Mouse (Mus musculus) thymus, postnatal 25 days (tissue): Measurements from ENCODE around the gene P3h1.

Experiments used
- DNase-seq: peaks from one replicate; pipeline ENCODE4 v3.0.0; 2022

P3h1 gene

DNA sequence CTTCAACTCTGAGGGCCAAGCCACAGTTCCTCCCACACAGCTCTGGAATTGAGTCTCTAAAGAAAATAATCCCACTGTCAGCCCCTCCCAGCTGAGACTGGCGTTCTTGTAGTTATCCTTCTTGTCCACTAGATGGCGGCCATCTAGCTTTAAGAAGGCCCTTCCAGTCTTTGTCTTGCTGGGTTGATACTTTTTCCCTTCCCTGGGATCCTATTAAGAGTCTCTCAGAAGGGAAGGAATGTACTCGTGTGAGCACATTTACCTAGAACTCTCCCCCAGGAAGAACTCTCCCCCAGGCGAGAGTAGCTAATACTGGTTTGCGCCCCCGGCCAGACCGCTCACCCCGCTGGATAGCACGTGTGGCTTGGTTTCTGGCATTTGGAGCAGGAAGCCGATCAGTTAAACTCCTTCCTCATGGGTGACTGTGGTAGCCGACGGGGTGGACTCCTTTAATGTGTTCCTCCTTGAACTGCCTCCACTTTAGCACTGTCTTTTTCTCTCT, 6.5 kb downstream of the P3h1 start:
- peak; percentile 31 for DNase-seq

DNA sequence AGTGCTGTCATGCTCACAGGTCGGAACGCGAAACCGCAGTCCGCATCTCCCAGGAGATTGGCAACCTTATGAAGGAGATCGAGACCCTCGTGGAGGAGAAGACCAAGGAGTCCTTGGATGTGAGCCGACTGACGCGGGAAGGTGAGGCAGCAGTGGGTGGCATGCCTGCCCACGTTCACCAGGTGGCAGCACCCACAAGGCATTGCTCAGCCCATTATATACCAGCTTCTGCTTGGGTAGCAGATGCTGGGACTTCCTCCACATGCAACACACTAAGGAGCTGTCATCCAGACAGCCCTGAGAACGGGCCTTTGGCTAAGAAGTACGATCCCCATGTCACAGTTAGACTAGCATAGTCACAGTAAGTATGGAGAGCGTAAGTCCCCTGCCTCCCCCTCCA, 8.9 kb downstream of the P3h1 start:
- DNase-seq = peak; percentile 52

DNA sequence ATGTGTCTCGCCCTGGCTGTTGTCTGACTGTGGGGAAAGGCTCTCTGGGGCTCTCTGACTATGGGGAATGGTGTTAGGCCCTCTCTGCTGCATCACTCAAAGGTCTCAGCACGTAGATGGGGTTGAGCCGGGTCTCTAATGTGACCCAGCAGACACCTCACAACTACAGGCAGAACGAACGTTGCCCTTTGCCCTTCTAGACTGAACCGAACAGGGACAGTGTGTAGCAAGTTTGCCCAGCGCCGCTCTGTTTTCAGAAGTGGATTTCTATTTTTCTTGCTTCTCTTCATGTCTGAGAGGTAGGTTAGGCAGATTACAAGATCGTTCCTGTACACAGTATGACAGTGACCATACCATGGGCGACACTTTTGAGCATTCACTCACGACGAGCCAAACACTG, 9.9 kb downstream of the P3h1 start:
- DNase-seq = no peak

DNA sequence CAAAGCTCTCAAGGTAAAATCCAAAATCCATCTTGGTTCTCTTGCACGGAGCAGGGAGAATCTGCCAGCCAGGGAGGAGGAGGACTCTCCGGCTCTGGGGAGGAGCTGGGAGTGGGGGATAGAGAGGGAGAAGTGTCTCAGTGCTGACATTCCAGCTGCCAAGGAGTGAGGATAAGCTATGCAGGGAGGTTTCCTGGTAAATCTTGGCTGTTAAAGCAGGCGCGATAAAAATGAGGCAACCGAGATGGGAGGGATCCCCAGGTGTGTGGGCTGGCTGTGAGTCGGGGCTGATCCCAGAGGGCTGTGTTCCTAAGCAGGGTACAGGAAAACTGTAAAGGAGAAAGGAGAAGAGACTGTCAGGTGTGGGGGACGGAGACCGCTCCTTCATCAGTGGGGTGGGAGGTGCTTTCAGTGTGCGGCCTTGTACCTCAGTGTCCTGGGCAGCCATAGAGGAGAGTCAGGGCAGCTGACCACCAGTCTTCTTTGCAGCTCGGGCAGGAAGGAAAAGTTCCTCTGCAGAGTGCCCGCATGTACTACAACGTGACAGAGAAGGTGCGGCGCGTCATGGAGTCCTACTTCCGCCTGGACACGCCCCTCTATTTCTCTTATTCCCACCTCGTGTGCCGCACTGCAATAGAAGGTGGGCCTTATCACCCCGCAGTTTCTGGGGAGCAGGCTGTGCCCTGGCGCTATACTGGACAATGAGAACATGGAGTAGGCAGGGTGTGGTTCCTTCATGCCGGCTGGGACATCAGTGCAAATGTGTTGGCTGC, 11.9 kb downstream of the P3h1 start:
- no peak for DNase-seq

DNA sequence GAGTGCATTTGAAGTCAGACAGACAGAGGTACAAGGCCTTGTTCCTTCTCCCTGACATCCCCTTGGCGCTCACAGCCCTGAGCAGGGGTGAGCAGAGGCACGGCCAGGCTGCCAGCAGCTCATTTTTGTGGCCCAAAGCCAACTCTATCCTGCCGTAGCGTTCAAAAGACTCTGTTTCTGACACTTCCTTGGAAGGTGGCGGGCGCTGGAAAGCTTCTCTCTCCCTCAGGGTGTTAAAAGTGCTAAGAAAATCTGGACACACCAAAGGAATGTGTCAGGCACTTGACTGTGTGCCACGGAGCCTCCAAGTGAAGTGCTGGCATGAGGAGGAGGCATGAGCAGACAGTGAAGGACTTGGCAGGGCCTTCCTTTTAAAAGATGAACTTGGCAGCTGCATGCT, 12.8 kb downstream of the P3h1 start:
- DNase-seq = no peak

DNA sequence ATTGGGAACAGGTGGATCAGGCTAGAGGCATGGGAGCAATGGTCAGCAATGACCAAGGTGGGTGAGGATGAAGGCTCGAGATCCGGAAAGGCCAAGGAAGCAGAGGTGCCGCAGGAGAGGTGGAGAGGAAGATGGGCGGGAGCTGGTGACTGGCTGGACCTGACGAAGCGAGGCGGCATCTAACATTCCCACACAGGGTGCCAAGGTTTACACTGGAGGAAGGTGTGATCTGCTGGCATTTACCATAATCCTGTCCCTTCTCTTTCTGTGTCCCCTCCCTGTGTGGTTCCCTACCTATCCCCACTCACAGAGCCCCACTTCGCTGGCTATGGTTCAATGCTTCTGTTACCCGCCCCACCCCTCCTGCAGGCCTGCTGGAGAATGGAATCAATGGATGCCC, 13.2 kb downstream of the P3h1 start:
- no peak for DNase-seq

DNA sequence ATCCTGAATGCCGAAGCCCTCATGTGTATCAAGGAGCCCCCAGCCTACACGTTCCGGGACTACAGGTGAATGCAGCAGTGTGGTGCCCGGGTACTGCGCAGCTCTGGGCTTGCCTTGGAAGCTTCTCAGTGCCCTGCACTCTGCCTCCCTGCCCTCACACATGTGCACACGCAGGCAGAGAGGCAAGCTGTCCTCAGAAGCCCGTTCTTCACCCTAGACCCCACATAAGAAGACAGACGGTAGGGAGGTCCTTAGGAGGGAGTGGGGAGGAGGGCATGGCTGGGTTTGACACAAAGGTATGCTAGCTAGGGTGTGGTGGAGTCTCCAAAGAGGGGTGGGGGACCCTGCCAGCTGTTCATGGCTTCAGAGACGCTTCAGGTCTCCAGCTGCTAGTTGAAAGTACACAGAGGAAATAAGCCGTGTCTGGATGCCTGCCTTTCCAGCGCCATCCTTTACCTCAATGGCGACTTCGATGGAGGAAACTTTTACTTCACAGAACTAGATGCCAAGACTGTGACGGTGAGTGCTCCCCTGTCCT, 14.0 kb downstream of the P3h1 start:
- peak; percentile 35 for DNase-seq

DNA sequence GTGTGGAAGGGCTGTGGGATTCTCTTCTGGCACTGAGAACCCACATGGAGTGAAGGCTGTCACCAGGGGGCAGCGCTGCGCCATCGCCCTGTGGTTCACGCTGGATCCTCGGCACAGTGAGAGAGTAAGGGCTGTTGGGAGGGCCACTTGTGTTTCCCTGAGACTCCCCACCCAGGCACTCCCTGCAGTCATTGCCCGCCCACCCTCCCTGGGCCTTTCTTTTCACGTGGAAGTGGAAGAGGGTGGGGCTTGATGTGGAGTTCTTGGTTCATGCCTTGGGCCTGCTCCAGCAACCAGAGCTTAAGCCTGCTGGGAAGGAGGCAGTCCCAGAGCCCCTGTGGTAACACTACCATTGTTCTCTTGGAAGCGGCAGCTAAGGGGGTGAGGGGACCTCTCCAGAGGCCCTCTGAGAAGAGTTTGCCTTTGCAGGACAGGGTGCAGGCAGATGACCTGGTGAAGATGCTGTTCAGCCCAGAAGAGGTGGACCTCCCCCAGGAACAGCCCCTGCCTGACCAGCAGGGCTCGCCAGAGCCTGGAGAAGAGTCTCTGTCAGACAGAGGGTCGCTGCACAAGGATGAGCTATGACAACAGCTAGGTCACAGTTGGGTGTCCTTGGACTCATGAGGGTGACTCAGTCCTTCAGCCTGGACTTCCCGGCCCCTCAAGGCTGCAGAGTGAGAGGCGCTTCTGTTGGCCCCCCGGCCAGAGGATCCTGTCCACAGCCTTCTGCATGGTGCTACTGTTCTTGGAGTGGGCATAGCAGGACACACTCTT, 14.9 kb downstream of the P3h1 start:
- DNase-seq = peak; percentile 81

DNA sequence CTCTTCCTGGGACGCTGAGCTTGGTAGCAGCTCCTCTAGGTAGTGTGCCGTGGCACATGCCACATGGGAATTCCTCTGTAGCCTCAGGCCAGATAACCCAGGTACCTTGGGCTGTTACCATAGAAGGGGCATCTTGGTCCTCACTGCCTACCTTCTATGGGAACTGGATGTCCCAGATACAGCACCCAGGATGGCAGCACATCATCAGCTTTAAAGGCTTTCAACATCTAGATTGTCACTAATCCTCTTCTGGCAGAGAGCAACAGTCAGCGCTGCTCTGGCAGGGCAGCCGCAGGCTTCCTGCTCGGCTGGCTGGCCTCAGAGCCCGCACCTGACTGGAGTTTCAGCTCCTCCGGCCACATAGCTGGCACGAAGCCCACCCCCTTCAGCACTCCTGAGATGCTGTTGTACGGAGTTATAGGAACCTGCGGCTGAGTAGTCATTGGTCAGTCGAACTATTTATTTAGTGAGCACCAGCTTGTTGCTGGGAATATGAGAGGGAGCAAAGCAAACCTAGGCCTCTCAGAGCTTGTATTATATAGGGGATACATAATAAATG, 15.8 kb downstream of the P3h1 start:
- no peak for DNase-seq

DNA sequence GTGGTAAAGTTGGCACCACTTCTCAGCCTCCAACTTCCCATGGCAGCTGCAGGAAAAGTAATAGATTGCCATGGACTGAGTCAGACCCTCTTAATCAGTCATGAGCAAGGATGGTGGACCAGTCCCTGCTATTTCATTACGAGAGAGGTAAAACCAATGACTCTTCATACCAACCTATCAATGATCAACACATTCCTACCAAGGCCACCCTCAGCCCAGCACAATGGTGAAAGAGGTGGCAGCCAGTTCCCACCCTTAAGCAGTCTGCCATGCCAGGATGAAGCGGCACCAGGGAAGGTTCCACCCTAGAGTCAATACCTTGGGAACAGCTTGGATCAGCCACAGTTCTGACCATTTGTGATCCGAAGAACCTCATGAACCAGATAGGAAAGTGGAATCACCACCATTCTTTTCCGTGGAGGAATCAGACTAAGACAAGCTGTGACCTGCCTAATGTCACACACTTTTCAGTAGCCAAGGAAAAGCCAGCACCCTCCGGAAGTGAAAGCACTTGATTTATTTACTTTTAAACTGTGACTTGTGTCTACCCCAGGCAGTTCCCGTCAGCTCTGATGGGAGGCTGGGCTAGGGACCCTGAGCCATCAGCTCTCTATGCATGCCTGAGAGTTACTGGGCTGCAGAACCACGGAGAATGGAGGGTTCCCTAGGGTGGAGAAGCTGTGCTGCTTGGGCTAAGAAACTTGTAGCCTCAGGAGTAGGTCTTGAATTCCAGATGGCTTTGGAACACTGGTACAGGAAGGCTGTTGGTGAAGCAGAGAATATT, 19.5 kb downstream of the P3h1 start:
- DNase-seq = no peak

DNA sequence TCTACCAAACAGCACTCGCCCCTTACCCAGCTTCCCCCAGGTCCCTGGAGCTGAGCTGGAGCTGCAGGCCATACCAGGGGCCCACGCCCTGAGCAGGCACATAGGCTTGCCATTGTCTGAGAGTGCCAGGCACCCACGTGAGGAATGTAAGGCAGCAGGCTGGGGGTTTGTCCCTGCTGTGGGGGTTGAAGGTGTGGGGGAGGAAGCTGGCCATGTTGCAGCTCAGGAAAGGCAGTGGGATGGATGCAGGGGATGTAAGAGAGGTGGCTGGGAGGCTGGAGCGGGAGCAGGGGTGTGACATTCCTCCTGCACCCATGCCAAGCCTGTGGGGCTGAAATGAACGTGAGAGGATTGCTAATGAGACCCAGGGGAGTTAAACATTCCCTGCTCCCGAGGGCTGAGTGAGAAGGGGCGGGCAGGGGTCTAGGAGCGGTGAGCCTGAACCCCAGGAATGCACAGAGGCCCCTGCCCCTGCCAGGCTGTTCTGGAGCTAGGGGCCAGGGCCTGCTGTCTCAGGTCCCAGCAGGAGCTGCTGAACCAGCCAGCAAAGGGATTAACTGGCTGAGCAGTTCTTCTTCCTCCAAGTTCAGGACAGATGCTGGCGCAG, 21.4 kb downstream of the P3h1 start:
- no peak for DNase-seq

DNA sequence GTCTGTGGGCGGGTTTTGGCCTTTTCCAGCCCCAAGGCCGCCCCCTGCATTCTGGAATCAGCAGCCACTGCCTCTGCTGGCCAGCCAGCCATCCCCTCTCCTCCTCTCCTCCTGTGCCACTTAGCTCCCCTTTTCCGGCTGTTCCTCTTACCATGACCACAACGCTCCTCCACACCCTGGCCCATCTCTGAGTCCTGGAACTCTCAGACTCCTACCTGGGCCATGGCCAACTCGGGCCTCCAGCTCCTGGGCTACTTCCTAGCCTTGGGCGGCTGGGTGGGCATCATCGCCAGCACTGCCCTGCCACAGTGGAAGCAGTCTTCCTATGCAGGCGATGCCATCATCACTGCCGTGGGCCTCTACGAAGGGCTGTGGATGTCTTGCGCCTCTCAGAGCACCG, 22.6 kb downstream of the P3h1 start, which contains the start of gene Cldn19:
Cldn19 (plus strand) TSS at position 64 of the 400 bp plus-strand sequence.
- DNase-seq = no peak

DNA sequence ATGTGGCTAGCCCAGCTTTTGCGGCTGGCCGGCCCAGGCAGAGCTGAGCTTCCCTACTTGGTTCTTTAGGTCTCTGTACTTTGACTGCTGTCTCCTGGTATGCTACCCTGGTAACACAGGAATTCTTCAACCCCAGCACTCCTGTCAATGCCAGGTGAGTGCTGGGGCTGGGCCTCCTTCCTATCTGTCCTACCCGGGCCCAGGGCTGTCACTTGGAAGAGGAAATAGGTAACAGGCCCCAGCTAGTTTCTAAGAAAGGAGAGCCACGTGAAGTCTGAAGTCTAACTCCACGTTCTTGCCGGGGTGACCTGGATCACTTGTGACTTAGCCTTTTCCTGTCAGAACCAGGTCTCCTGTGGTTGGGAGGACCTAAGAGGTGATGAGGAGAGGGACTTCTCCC, 24.4 kb downstream of the P3h1 start:
- DNase-seq = no peak

DNA sequence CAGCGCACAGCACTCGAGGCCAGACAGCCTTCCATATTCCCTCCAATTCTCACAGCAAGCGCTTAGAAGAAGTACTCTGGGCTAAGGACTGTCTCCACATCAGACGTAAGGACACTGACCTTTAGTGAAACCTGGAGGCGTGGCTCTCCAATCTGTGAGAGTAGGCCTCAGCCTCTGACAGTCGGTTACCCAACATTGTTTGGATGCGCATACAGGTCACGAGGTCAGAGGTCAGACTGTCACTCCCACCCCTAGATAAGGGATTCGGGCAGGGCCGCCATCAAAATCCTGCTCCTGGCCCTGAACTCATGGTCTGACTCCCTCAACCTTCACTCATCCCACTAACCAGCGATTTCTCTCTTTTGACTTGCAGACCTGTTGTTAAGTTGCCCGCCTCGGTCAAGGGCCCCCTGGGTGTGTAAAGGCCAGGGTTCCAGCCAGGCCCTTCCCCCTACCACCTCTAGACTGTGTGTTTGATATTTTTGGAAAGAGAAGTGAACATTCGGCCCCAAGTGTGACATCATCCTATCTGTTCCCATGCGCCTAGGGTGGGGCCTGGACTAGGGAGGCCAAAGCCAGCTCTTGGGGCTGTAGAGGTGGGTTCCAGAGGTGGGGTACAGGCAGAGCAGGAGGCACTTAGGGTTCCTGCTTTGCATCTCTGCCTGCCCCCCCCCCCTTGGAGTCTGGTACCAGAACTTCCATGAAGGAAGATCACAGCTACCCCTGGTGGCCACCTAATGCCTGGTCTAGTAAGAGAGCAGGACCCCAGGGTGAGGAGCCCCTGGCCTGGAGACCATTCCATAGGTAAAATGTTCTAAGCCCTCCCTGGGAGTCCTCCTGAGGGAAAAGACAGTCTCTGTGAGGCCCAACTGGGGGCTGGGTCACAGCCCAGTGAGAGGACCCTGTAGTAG, 26.9 kb downstream of the P3h1 start:
- no peak for DNase-seq

DNA sequence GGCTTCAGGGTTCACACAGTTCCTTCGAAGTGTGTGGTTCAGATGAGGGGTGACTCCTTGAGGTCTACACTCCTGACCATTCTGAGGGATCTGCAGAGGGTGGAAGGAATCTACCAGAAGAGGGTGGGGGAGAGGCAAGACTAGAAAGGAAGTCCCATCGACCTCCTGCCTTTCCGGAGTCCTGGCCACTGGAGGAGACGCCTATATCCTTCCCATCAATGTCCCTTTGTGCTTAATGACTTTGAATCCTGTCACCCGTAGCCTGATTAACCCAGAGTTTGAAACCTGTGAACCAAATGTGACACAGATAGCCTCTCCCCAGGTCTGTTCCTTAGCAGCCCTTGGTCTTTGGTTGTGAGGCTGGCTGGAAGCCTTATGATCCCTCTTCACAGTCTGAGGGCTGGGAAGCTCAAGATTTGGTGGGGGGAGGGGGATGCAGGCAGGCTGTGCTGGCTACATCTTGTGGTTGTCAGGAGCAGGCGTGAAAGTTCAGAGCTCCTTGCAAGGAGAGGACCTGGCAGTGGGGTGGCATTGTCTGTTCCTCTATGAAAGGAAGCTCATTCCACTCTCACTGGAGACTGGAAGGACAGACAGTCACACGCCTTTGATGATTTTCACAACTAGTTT, 28.5 kb downstream of the P3h1 start:
- DNase-seq = no peak

DNA sequence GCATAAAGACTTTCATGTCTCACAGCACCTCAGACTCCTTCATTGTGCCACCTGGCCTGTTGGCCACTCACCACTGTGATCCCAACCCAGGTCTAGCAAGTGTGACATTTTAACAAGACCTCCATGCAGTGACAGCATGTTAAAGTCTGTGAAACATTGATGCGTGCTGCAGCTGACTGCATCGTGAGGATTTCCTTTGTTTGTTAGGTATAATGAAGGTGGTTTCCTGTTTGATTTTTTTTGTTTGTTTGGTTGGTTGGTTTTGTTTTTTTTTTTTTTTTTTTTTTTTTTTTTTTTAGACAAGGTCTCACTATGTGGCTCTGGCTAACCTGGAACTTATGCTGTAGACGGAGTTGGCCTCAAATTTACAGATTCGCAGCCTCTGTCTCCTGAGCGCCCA, 29.8 kb downstream of the P3h1 start:
- no peak for DNase-seq

DNA sequence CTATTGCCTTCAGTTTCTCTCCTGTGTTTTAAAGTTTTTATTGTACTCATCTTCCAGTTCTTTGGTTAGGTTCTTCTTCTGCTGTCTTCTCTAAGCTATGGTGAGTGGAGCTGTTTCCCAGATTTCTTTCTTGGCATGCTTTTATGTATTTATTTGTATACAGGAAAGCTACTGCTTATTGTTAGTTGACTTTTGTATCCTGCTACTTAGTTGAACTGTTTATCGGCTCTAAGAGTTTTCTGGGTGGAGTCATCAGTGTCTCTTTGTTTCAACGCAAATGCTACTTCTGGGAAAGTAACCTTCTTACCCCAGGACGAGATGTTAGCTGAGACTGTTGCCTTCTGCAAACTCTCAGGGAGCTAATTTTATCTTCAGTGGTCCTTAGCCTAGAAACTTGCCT, 30.7 kb downstream of the P3h1 start:
- no peak for DNase-seq

DNA sequence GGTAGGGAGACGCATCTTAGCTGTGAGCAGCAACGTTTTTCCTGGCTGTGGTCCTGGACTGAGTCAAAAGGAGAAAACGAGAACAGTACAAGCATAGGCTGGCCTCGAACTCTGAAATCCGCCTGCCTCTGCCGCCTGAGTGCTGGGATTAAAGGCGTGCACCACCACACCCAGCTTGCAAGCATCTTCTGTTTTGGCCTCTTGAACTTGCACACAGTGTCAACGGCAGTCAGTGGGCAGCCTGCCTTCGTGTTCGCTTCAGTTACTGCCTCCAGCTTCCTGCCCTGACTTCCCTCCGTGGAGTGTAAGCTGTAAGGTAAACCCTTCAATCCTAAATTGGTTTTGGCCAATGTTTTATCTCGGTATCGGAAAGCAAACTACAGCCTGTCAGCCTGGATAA, 33.9 kb downstream of the P3h1 start:
- DNase-seq = no peak

DNA sequence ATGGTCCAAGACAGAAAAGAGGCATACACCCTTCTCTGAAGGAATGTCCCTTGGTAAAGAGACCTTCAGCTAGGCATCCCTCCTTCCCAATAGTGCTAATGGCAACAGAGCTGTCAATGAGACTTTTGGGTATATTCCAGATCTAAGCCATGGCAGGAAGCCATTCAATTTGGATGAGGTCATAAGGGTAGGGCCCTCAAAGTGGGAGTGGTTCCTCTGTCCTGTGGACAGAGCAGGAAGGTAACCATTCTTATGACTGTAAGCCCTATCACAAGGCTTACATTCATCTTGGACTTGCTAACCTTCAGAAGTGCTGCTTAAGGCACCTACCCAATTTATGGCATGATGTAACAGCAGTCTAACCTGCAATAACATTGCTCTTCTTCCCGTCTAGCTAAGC, 41.9 kb downstream of the P3h1 start:
- DNase-seq = no peak

DNA sequence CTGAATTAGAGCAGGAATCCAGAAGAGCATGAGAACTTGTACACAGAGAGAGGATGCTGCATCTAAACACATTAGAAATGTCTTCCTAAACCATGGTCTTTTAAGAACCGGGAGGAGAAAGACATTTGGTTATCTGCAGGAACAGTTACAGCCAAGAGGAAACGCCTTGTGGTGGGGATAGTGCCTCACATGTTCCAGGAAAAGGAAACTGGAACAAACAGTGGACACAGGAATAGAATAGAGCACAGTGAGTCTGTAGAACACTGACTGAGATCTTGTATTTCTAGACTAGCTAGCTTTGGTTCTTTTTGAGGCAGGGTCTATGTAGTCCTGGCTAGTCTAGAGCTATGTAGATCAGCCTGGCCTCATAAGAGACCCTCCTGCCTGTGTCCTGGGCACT, 42.5 kb downstream of the P3h1 start:
- no peak for DNase-seq

DNA sequence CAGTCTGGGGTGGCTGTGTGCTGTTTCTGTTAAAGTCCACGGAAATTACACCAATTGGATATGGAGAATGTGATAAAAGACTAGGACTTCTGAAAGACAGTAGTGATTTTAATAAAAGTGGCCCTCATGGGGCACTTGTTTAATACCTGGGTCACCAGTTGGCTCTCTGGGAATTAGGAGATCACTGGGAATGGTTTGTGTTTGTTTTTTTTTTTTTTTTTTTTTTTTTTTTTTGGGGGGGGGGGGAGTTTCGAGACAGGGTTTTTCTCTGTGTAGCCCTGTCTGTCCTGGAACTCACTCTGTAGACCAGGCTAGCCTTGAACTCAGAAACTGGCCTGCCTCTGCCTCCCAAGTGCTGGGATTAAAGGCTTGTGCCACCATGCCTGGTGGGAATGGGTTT, 43.0 kb downstream of the P3h1 start:
- DNase-seq = no peak
